Mouse (Mus musculus) myocyte (in vitro differentiated cells): ENCODE data around the gene Agbl1. TPM values are rescaled to one million over a fixed set of nuclear protein-coding genes. Genes with fewer than 3 reads are reported as not detected.
A peak's percentile ranks its signal among the peaks of the same experiment; 100 is the strongest.

Source experiments
- H3K27me3 ChIP-seq: one replicate; pipeline ENCODE4 v1.6.1; 2011; ENCODE audit not compliant: control insufficient read depth, insufficient read depth, insufficient read length
- H3K36me3 ChIP-seq: one replicate; pipeline ENCODE4 v1.6.1; 2011; ENCODE audit not compliant: control insufficient read depth, insufficient read depth
- H3K4me2 ChIP-seq: one replicate; pipeline ENCODE4 v1.6.1; 2011; ENCODE audit warnings: low read depth, control low read depth
- H3K4me3 ChIP-seq: one replicate; pipeline ENCODE4 v1.5.1; 2011; ENCODE audit warnings: mild to moderate bottlenecking, control low read depth, moderate library complexity
- H3K79me2 ChIP-seq: one replicate; pipeline ENCODE4 v1.6.1; 2011; ENCODE audit not compliant: control insufficient read depth, insufficient read depth
- H3ac ChIP-seq: one replicate; pipeline ENCODE4 v1.6.1; 2011; ENCODE audit not compliant: control insufficient read depth, insufficient read length
- CEBPB ChIP-seq: IDR thresholded peaks from 2 replicates; pipeline ENCODE4 v1.6.1; 2011; ENCODE audit warnings: mild to moderate bottlenecking, moderate library complexity; ENCODE audit not compliant: poor library complexity, insufficient read depth, severe bottlenecking
- E2F4 ChIP-seq: IDR thresholded peaks from one replicate; pipeline ENCODE4 v1.6.1; 2011; ENCODE audit warnings: mild to moderate bottlenecking, control low read depth, moderate library complexity; ENCODE audit not compliant: insufficient read depth
- MAX ChIP-seq: IDR thresholded peaks from one replicate; pipeline ENCODE4 v1.6.1; 2011; ENCODE audit warnings: low read depth, mild to moderate bottlenecking, control low read depth
- MYOD1 ChIP-seq, 3 experiments: IDR thresholded peaks; one replicate each; pipeline ENCODE4 v1.6.1; 2011; ENCODE audit warnings: control low read depth in 2 of 3, low read depth in 2 of 3, mild to moderate bottlenecking in 2 of 3, moderate library complexity in 1 of 3; ENCODE audit not compliant: insufficient read length in 2 of 3, control insufficient read depth in 1 of 3
- MYOG ChIP-seq, 3 experiments: IDR thresholded peaks; one replicate each; pipeline ENCODE4 v1.6.1; 2011; ENCODE audit warnings: control low read depth in 2 of 3, low read depth in 2 of 3, mild to moderate bottlenecking in 2 of 3; ENCODE audit not compliant: insufficient read length in 2 of 3, control insufficient read depth in 1 of 3, insufficient read depth in 1 of 3
- POLR2A ChIP-seq: IDR thresholded peaks from one replicate; pipeline ENCODE4 v1.6.1; 2011; ENCODE audit warnings: low read depth, mild to moderate bottlenecking, control low read depth, moderate library complexity; ENCODE audit not compliant: insufficient read length
- POLR2AphosphoS2 ChIP-seq: IDR thresholded peaks from one replicate; pipeline ENCODE4 v1.6.1; 2011; ENCODE audit warnings: low read depth, control low read depth; ENCODE audit not compliant: insufficient read length
- REST ChIP-seq: IDR thresholded peaks from one replicate; pipeline ENCODE4 v1.6.1; 2011; ENCODE audit warnings: mild to moderate bottlenecking, control low read depth, moderate library complexity; ENCODE audit not compliant: insufficient read depth, insufficient read length
- SRF ChIP-seq: IDR thresholded peaks from one replicate; pipeline ENCODE4 v1.6.1; 2011; ENCODE audit warnings: low read depth; ENCODE audit not compliant: control insufficient read depth, insufficient read length
- TCF12 ChIP-seq: IDR thresholded peaks from one replicate; pipeline ENCODE4 v1.6.1; 2011; ENCODE audit warnings: mild to moderate bottlenecking, control low read depth; ENCODE audit not compliant: poor library complexity, insufficient read depth, severe bottlenecking
- TCF3 ChIP-seq: IDR thresholded peaks from one replicate; pipeline ENCODE4 v1.6.1; 2011; ENCODE audit warnings: low read depth, control low read depth; ENCODE audit not compliant: insufficient read length
- USF1 ChIP-seq: IDR thresholded peaks from one replicate; pipeline ENCODE4 v1.6.1; 2011; ENCODE audit warnings: low read depth, mild to moderate bottlenecking, control low read depth, moderate library complexity
- polyA plus RNA-seq: library from polyadenylated mRNA; unstranded; fragments of >200 nt; fragmentation: generic; extraction: Trizol; gene quantifications from one replicate; pipeline ENCODE4 v1.2.1, GENCODE M21; 2012; ENCODE audit warnings: missing spikeins

The Agbl1 gene
- polyA plus RNA-seq, 1 experiment: not detected

DNA sequence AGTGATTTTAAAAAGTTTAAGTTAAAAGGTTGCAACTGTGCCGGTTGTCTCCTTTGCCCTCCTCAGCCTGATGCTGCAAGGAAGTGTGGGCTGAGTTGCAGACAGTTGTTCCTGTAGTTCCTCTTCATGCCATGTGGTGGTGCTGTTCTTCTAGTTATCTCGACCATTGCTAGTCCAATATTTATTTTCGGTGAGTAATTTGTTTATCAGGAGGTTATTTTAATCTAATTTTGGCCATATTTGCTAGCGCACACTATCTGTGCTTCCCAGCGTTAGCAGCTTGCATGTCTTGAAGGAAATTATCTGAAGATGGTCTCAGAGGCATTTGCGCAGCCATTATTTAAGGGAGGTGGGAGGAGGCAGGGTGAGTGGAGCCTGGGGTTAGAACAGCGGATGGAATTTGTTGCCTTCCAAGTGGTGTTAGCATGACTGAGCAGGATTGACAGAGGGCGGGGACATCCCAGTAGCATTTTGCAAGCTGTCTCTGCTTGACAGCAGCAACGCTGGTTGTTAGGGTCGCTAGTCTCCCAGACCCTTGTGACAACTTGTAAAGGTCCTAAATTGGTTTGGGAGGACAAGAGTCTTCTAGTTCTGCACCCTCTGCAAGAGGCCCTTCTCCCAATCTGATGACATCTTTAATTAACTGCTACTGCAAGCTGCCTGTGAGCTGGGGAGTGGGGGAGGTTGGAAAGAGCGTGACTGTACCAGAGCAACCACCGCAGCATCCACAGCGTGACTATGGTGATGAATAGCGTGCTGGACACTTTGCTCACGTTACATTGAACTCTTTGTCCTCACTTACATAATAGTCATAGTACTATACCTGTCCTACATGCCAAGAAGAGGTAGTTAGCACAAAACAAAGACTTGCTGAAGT is 163.5 kb downstream of the Agbl1 start:
- Histone ChIP-seq H3K79me2 (no peaks in the 10 kb centered on the region), H3K36me3 (no peaks in the 10 kb centered on the region), H3ac (no peak overlapping the region), H3K4me3 (no peak overlapping the region), H3K4me2 (no peak overlapping the region), H3K27me3 (no peaks in the 10 kb centered on the region)
- TF ChIP-seq MYOG (IDR thresholded peaks at IDR 0.05; ENCODE audit: control insufficient read depth in 1 of 3, insufficient read depth in 1 of 3, insufficient read length in 2 of 3, low read depth in 2 of 3) (no peak), MAX (no peak), USF1 (no peak), POLR2A (no peak), TCF12 (no peak), E2F4 (no peak), SRF (no peak), POLR2AphosphoS2 (no peak), REST (no peak), MYOD1 (IDR thresholded peaks at IDR 0.05; ENCODE audit: control insufficient read depth in 1 of 3, insufficient read length in 2 of 3, low read depth in 2 of 3) (no peak), CEBPB (no peak), TCF3 (no peak)

- H3ac ChIP-seq: no peak overlapping the region
- H3K4me3 ChIP-seq: no peak overlapping the region
- H3K36me3 ChIP-seq: no peaks in the 10 kb centered on the region
- H3K27me3 ChIP-seq: no peaks in the 10 kb centered on the region
- TF ChIP-seq CEBPB: no peak
- TF ChIP-seq REST: no peak
- peak in 1 of 3 experiments; percentile 59 for TF ChIP-seq MYOD1 (IDR thresholded peaks at IDR 0.05; ENCODE audit: control insufficient read depth in 1 of 3, insufficient read length in 2 of 3, low read depth in 2 of 3)
- TF ChIP-seq USF1: no peak
- peak in 1 of 3 experiments; percentile 26 for TF ChIP-seq MYOG (IDR thresholded peaks at IDR 0.05; ENCODE audit: control insufficient read depth in 1 of 3, insufficient read depth in 1 of 3, insufficient read length in 2 of 3, low read depth in 2 of 3)
- TF ChIP-seq TCF3: no peak
- no peak for TF ChIP-seq TCF12
- TF ChIP-seq POLR2AphosphoS2: no peak
- no peak for TF ChIP-seq SRF
- no peak for TF ChIP-seq POLR2A
- TF ChIP-seq E2F4: no peak
- no peak for TF ChIP-seq MAX
- no peaks in the 10 kb centered on the region for H3K79me2 ChIP-seq
- H3K4me2 ChIP-seq: no peak overlapping the region
These were observed 178.4 kb downstream of the Agbl1 start for GRCm38 (mm10) chr7:76407930-76408557.

DNA sequence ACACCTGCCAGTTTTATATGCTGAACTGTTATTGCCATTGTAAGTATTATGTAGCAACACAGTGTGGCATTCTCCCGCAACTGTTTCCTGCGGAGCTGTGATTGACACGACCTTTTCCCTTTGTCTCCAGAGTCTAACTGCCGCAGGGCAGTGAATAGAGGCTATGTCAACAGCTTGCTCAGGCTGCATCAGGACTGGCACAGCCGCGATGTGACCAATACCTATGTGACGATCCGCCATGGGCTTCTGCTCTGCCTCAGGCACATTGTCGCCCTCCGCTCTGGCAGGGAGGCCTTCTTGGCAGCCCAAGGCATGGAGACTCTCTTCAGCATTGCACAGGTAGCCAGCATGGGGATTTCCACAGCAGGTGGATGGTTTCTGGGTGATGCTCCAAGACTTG is 179.3 kb downstream of the Agbl1 start:
- Histone ChIP-seq H3K4me2 (no peak overlapping the region), H3K4me3 (no peak overlapping the region), H3ac (no peak overlapping the region), H3K36me3 (no peaks in the 10 kb centered on the region), H3K27me3 (no peaks in the 10 kb centered on the region), H3K79me2 (no peaks in the 10 kb centered on the region)
- TF ChIP-seq E2F4 (no peak), POLR2AphosphoS2 (no peak), SRF (no peak), MAX (no peak), REST (no peak), USF1 (no peak), TCF3 (no peak), POLR2A (no peak), CEBPB (no peak), TCF12 (no peak), MYOG (IDR thresholded peaks at IDR 0.05; ENCODE audit: control insufficient read depth in 1 of 3, insufficient read depth in 1 of 3, insufficient read length in 2 of 3, low read depth in 2 of 3) (no peak)

DNA sequence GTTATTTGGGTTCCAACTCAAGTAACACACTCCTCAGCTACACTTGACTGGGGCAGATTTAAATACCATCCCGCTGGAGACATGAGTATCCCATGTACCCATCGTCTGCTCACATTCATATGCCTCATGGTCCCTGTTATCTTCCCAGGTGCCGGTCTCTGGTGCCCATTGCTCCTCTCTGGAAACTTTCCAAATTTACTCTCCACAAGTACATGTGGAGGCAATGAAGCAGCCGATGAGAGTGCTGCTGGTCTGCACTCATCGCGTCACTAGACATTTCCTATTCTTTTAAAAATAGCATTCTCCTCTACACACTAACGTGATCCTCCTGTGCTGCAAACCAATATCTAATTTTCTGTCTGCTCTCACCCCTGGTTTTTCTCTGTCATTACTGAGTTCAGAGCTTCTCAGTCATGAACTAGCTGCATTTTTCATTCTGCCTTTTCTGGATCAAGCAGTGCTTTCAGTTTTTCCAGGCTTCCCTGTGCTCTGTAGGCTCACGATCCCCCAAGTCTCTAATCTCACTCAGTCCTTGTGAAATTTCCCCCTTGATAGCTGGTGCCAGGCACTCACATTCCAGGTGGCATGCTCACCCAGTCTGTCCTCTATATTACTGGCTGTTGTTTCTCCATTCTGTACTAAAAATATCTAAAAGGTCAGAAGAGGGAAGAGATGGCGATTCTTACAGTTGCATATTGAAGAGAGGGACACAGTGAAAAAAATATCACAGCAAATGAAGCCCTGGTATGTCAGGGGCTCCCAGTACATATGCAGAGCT is 180.9 kb downstream of the Agbl1 start:
- Histone ChIP-seq H3ac (no peak overlapping the region), H3K4me3 (no peak overlapping the region), H3K4me2 (no peak overlapping the region), H3K36me3 (no peaks in the 10 kb centered on the region), H3K79me2 (no peaks in the 10 kb centered on the region), H3K27me3 (no peaks in the 10 kb centered on the region)
- TF ChIP-seq TCF3: no peak
- TF ChIP-seq E2F4: no peak
- TF ChIP-seq MYOD1 (IDR thresholded peaks at IDR 0.05; ENCODE audit: control insufficient read depth in 1 of 3, insufficient read length in 2 of 3, low read depth in 2 of 3): no peak
- no peak for TF ChIP-seq TCF12
- no peak for TF ChIP-seq MAX
- TF ChIP-seq POLR2A: no peak
- TF ChIP-seq SRF: no peak
- TF ChIP-seq USF1: no peak
- TF ChIP-seq POLR2AphosphoS2: no peak
- no peak for TF ChIP-seq REST
- no peak for TF ChIP-seq CEBPB
- TF ChIP-seq MYOG (IDR thresholded peaks at IDR 0.05; ENCODE audit: control insufficient read depth in 1 of 3, insufficient read depth in 1 of 3, insufficient read length in 2 of 3, low read depth in 2 of 3): no peak
